Mouse (Mus musculus) kidney, postnatal 10 days (tissue): ENCODE data around the gene Klf5.

Source experiments
- DNase-seq: peaks from one replicate; pipeline ENCODE4 v3.0.0; 2021; ENCODE audit warnings: mixed read lengths

The Klf5 gene

GRCm38 (mm10) chr14:99298385-99299021 lies at the start of gene Klf5:
Gene Klf5 (plus strand): TSS chr14:99298691.
- peak; percentile 95 for DNase-seq

GRCm38 (mm10) chr14:99262026-99262425 lies 36.5 kb upstream of the Klf5 start:
- no peak for DNase-seq

- no peak for DNase-seq
These were observed 34.7 kb upstream of the Klf5 start for GRCm38 (mm10) chr14:99263816-99264215.

- DNase-seq, result no peak
These were observed 32.7 kb upstream of the Klf5 start for GRCm38 (mm10) chr14:99265791-99266190.

- DNase-seq, result no peak
These were observed 31.7 kb upstream of the Klf5 start for GRCm38 (mm10) chr14:99266749-99267148.

GRCm38 (mm10) chr14:99274056-99274455 lies 24.4 kb upstream of the Klf5 start:
- no peak for DNase-seq

GRCm38 (mm10) chr14:99275827-99276226 lies 22.7 kb upstream of the Klf5 start:
- no peak for DNase-seq

GRCm38 (mm10) chr14:99278312-99278711 lies 20.2 kb upstream of the Klf5 start:
- DNase-seq, result no peak

GRCm38 (mm10) chr14:99278763-99279486 lies 19.6 kb upstream of the Klf5 start:
- no peak for DNase-seq

GRCm38 (mm10) chr14:99280399-99280798 lies 18.1 kb upstream of the Klf5 start:
- DNase-seq, result no peak

GRCm38 (mm10) chr14:99280825-99281433 lies 17.6 kb upstream of the Klf5 start:
- no peak for DNase-seq

GRCm38 (mm10) chr14:99285486-99285885 lies 13.0 kb upstream of the Klf5 start:
- no peak for DNase-seq

GRCm38 (mm10) chr14:99292176-99292575 lies 6.3 kb upstream of the Klf5 start:
- DNase-seq, result no peak

GRCm38 (mm10) chr14:99294424-99294823 lies 4.1 kb upstream of the Klf5 start:
- no peak for DNase-seq

- no peak for DNase-seq
These were observed 2.7 kb upstream of the Klf5 start for GRCm38 (mm10) chr14:99295606-99296341.

GRCm38 (mm10) chr14:99299022-99299481 lies 561 bp downstream of the Klf5 start:
- peak; percentile 77 for DNase-seq

- DNase-seq, result peak; percentile 37
These were observed 1.3 kb downstream of the Klf5 start for GRCm38 (mm10) chr14:99299701-99300191.

- no peak for DNase-seq
These were observed 3.0 kb downstream of the Klf5 start for GRCm38 (mm10) chr14:99301472-99301871.

- DNase-seq, result no peak
These were observed 5.9 kb downstream of the Klf5 start for GRCm38 (mm10) chr14:99304387-99304786.

GRCm38 (mm10) chr14:99304997-99305792 lies 6.7 kb downstream of the Klf5 start:
- DNase-seq, result no peak

GRCm38 (mm10) chr14:99306410-99306809 lies 7.9 kb downstream of the Klf5 start:
- no peak for DNase-seq

- no peak for DNase-seq
These were observed 11.1 kb downstream of the Klf5 start for GRCm38 (mm10) chr14:99309606-99310005.
